Mouse (Mus musculus) lung, embryonic 16.5 days (tissue): ENCODE data around the gene Mrgprb3. TPM values are rescaled to one million over a fixed set of nuclear protein-coding genes. Genes with fewer than 3 reads are reported as not detected.

ENCODE experiments used
- ATAC-seq: fragments of 200-750 bp; cut with Nextera tagmentation; 2 replicates; pipeline ENCODE4 v1.8.0; 2017; ENCODE audit warnings: low read depth, mild to moderate bottlenecking, moderate library complexity
- H3K27ac ChIP-seq: fragments of 300-500 bp; sonication (generic); 2 replicates; pipeline ENCODE4 v1.5.1; 2014; ENCODE audit warnings: mild to moderate bottlenecking, control low read depth, low read length
- H3K27me3 ChIP-seq: fragments of 300-500 bp; sonication (generic); 2 replicates; pipeline ENCODE4 v1.6.1; 2014; ENCODE audit warnings: low read depth, low read length, mixed read lengths; ENCODE audit not compliant: control insufficient read depth, insufficient read depth
- H3K36me3 ChIP-seq: fragments of 300-500 bp; sonication (generic); 2 replicates; pipeline ENCODE4 v1.6.1; 2014; ENCODE audit warnings: low read length; ENCODE audit not compliant: control insufficient read depth, insufficient read depth
- H3K4me1 ChIP-seq: fragments of 300-500 bp; sonication (generic); replicated peaks from 2 replicates; pipeline ENCODE4 v1.6.1; 2014; ENCODE audit warnings: low read length, mixed read lengths; ENCODE audit not compliant: control insufficient read depth, insufficient read depth
- H3K4me2 ChIP-seq: fragments of 300-500 bp; sonication (generic); 2 replicates; pipeline ENCODE4 v1.6.1; 2014; ENCODE audit warnings: low read depth, low read length, control low read depth
- H3K4me3 ChIP-seq: fragments of 300-500 bp; sonication (generic); 2 replicates; pipeline ENCODE4 v1.5.1; 2014; ENCODE audit warnings: mild to moderate bottlenecking, low read length, control low read depth
- H3K9ac ChIP-seq: fragments of 300-500 bp; sonication (generic); 2 replicates; pipeline ENCODE4 v1.6.1; 2014; ENCODE audit warnings: low read length, control low read depth
- H3K9me3 ChIP-seq: fragments of 300-500 bp; sonication (generic); 2 replicates; pipeline ENCODE4 v1.6.1; 2016; ENCODE audit warnings: low read length; ENCODE audit not compliant: control insufficient read depth
- WGBS: fragments of 180-500 bp; shearing (Covaris S2); extraction: QIAGEN DNeasy Blood & Tissue Kit; methylation state at CpG from one replicate; pipeline ENCODE4 v1.1.7; 2014; 5-methylcytosine and 5-hydroxymethylcytosine counted together
- polyA plus RNA-seq: library from polyadenylated mRNA; unstranded; fragments of >200 nt; fragmentation: Nextera tagmentation; extraction: Ambion mirVana; gene quantifications from 2 replicates; pipeline ENCODE4 v1.2.1, GENCODE M21; 2015

Gene Mrgprb3
- polyA plus RNA-seq: not detected in 2 replicates

- H3K9ac ChIP-seq: no peak within 1 kb of the TSS
- no peaks in the 10 kb centered on the region for H3K27me3 ChIP-seq
- no peaks in the 10 kb centered on the region for H3K4me1 ChIP-seq
- no peak for ATAC-seq
- no peak within 1 kb of the TSS for H3K27ac ChIP-seq
- H3K4me3 ChIP-seq: no peak within 1 kb of the TSS
- H3K4me2 ChIP-seq: no peak within 1 kb of the TSS
- WGBS: 90% methylated on average over 2 of the region's 2 CpGs
- no peaks in the 10 kb centered on the region for H3K9me3 ChIP-seq
- H3K36me3 ChIP-seq: no peaks in the 10 kb centered on the region
These were observed at the start of gene Mrgprb3 for GRCm38 (mm10) chr7:48643711-48644110. Gene Mrgprb3, minus strand, starts transcription at chr7:48643811.

Other genes with a start within 250 kb of the Mrgprb3 start
- not detected in 2 replicates for gene Mrgprb1, start 187.5 kb downstream of the Mrgprb3 start, polyA plus RNA-seq
- 0.05 TPM in 1 of 2 replicates, not detected in the other for gene Mrgprx2, start 144.5 kb downstream of the Mrgprb3 start, polyA plus RNA-seq
- gene Mrgprb2, start 85.7 kb downstream of the Mrgprb3 start, polyA plus RNA-seq: not detected in 2 replicates
- 25.1 and 27.2 TPM in 2 replicates for gene Zdhhc13, start 145.2 kb upstream of the Mrgprb3 start, polyA plus RNA-seq
- gene Csrp3, start 204.2 kb upstream of the Mrgprb3 start, polyA plus RNA-seq: 56.4 and 71.6 TPM in 2 replicates
- gene E2f8, start 237.8 kb upstream of the Mrgprb3 start, polyA plus RNA-seq: 20.5 and 22.0 TPM in 2 replicates